Mouse (Mus musculus) testis, adult 2 months (tissue): ENCODE data around the gene Chrd.

Source experiments
- CTCF ChIP-seq: fragments of 200-500 bp; IDR thresholded peaks from 2 replicates; pipeline ENCODE4 v1.5.1; 2012; ENCODE audit warnings: low read depth, mild to moderate bottlenecking, inconsistent platforms, low read length, moderate library complexity; ENCODE audit not compliant: control insufficient read depth, insufficient read depth, insufficient replicate concordance
- POLR2A ChIP-seq: fragments of 200-500 bp; IDR thresholded peaks from 2 replicates; pipeline ENCODE4 v1.6.1; 2012; ENCODE audit warnings: low read depth, mild to moderate bottlenecking, inconsistent platforms, low read length, moderate library complexity; ENCODE audit not compliant: control insufficient read depth

GRCm38 (mm10) chr16:20694781-20695180 is 38.1 kb upstream of the Chrd start:
- no peak for TF ChIP-seq POLR2A
- no peak for TF ChIP-seq CTCF
